ENCODE assay signal across 10 mouse cellular contexts in genomic region chr17:71252101-71252500, GRCm38 (mm10). TPM values are rescaled to one million over a fixed set of nuclear protein-coding genes. Genes with fewer than 3 reads are reported as not detected.
DNase-seq lines count a peak whose midpoint lies in the region; ATAC-seq lines count a peak whose summit lies in the region.
"Had no signal": no experiment of that assay in that cellular context is flagged by ENCODE, and none has a peak within 500 bp of the region (broad histone marks: within the 10 kb centered on the region; RNA-seq: fewer than 3 reads in every experiment).

No protein-coding gene starts in this region.

- no peak overlapping the region for H3K4me3 ChIP-seq in heart, embryonic 12.5 days
- no peak overlapping the region for H3K4me3 ChIP-seq in liver, embryonic 12.5 days
- H3K4me3 ChIP-seq in liver, embryonic 11.5 days (ENCODE audit: low read depth, low read length), result no peak overlapping the region
- no peak overlapping the region for H3K4me3 ChIP-seq in embryonic facial prominence, embryonic 15.5 days (replicated peaks)
- no peak overlapping the region for H3K4me3 ChIP-seq in neural tube, embryonic 15.5 days (replicated peaks)
- no peak overlapping the region for H3K4me3 ChIP-seq in midbrain, embryonic 10.5 days
- H3K4me3 ChIP-seq: myocyte had no signal

- WGBS in heart, embryonic 12.5 days, result 87% methylated on average over 9 of the region's 9 CpGs
- 90% methylated on average over 9 of the region's 9 CpGs for WGBS in liver, embryonic 12.5 days (ENCODE audit: insufficient replicate concordance)
- WGBS in liver, embryonic 11.5 days, result 87% methylated on average over 9 of the region's 9 CpGs
- WGBS in embryonic facial prominence, embryonic 15.5 days, result 49% methylated on average over 9 of the region's 9 CpGs
- 82% methylated on average over 9 of the region's 9 CpGs for WGBS in neural tube, embryonic 15.5 days
- 96% methylated on average over 9 of the region's 9 CpGs for whole genome bisulfite sequencing in midbrain, embryonic 10.5 days

- H3K36me3 ChIP-seq in heart, embryonic 12.5 days, result peaks cover 18% of the 10 kb centered on the region
- H3K36me3 ChIP-seq in liver, embryonic 12.5 days, result peaks cover 93% of the 10 kb centered on the region
- peaks cover 10% of the 10 kb centered on the region for H3K36me3 ChIP-seq in liver, embryonic 11.5 days (ENCODE audit: control insufficient read depth, insufficient read depth, low read length)
- peaks cover 24% of the 10 kb centered on the region for H3K36me3 ChIP-seq in embryonic facial prominence, embryonic 15.5 days
- peaks cover 31% of the 10 kb centered on the region for H3K36me3 ChIP-seq in neural tube, embryonic 15.5 days
- H3K36me3 ChIP-seq in midbrain, embryonic 10.5 days, result peaks cover 78% of the 10 kb centered on the region

- peaks cover 94% of the 10 kb centered on the region for H3K4me1 ChIP-seq in heart, embryonic 12.5 days (replicated peaks)
- H3K4me1 ChIP-seq in liver, embryonic 12.5 days, result peaks cover 68% of the 10 kb centered on the region
- H3K4me1 ChIP-seq in liver, embryonic 11.5 days (replicated peaks; ENCODE audit: control insufficient read depth, insufficient read depth, low read length), result peaks cover 33% of the 10 kb centered on the region
- H3K4me1 ChIP-seq in embryonic facial prominence, embryonic 15.5 days, result peaks cover 28% of the 10 kb centered on the region
- H3K4me1 ChIP-seq in neural tube, embryonic 15.5 days, result peaks cover 9% of the 10 kb centered on the region; the same call in 1 of the 2 replicates
- H3K4me1 ChIP-seq in midbrain, embryonic 10.5 days, result no peaks in the 10 kb centered on the region

- ATAC-seq in heart, embryonic 12.5 days (ENCODE audit: insufficient number of reproducible peaks, low FRiP score), result no peak
- ATAC-seq in liver, embryonic 12.5 days, result no peak
- no peak for ATAC-seq in liver, embryonic 11.5 days (replicated peaks; ENCODE audit: low FRiP score)
- no peak for ATAC-seq in embryonic facial prominence, embryonic 15.5 days (ENCODE audit: insufficient number of reproducible peaks, low FRiP score, low TSS enrichment, low read depth)
- ATAC-seq in neural tube, embryonic 15.5 days (ENCODE audit: low FRiP score), result no peak

- intact Hi-C loops in heart, postnatal 10 days (cut with DNase I), result loop anchor here (5.0 kb wide), 1 partner anchor 35 kb away; no protein-coding TSS in a partner anchor

- no peak overlapping the region for H3K9ac ChIP-seq in heart, embryonic 12.5 days
- H3K9ac ChIP-seq in liver, embryonic 12.5 days, result no peak overlapping the region
- H3K9ac ChIP-seq in liver, embryonic 11.5 days (ENCODE audit: low read depth, low read length), result no peak overlapping the region
- no peak overlapping the region for H3K9ac ChIP-seq in embryonic facial prominence, embryonic 15.5 days
- no peak overlapping the region for H3K9ac ChIP-seq in neural tube, embryonic 15.5 days (replicated peaks)

- peak overlapping the region; percentile 92 for H3K27ac ChIP-seq in heart, embryonic 12.5 days (ENCODE audit: poor library complexity, severe bottlenecking)
- peak overlapping the region; percentile 30 for H3K27ac ChIP-seq in liver, embryonic 12.5 days
- no peak overlapping the region for H3K27ac ChIP-seq in liver, embryonic 11.5 days (ENCODE audit: low read depth, low read length)
- peak overlapping the region; percentile 72 for H3K27ac ChIP-seq in embryonic facial prominence, embryonic 15.5 days (replicated peaks)
- 0 out of 2 replicates have a peak overlapping the region, but pooled peaks have one; percentile 19 for H3K27ac ChIP-seq in neural tube, embryonic 15.5 days (replicated peaks)
- H3K27ac ChIP-seq in midbrain, embryonic 10.5 days (replicated peaks), result no peak overlapping the region

- H3K9me3 ChIP-seq in heart, embryonic 12.5 days (replicated peaks), result no peaks in the 10 kb centered on the region
- no peaks in the 10 kb centered on the region for H3K9me3 ChIP-seq in liver, embryonic 12.5 days (replicated peaks)
- H3K9me3 ChIP-seq in liver, embryonic 11.5 days (ENCODE audit: control insufficient read depth, low read length), result no peaks in the 10 kb centered on the region
- no peaks in the 10 kb centered on the region for H3K9me3 ChIP-seq in embryonic facial prominence, embryonic 15.5 days (replicated peaks)
- no peaks in the 10 kb centered on the region for H3K9me3 ChIP-seq in neural tube, embryonic 15.5 days (replicated peaks)
- H3K9me3 ChIP-seq in midbrain, embryonic 10.5 days (replicated peaks), result no peaks in the 10 kb centered on the region

- DNase-seq in heart, postnatal 10 days, result no peak
- no peak for DNase-seq in liver, embryonic 11.5 days (ENCODE audit: low spot score)
- no peak for DNase-seq in midbrain, embryonic 10.5 days (ENCODE audit: low spot score)
- DNase-seq: adrenal gland, postnatal 14 days had no signal

- H3K27me3 ChIP-seq in heart, embryonic 12.5 days (replicated peaks), result no peaks in the 10 kb centered on the region
- H3K27me3 ChIP-seq in liver, embryonic 12.5 days (replicated peaks), result no peaks in the 10 kb centered on the region
- no peaks in the 10 kb centered on the region for H3K27me3 ChIP-seq in liver, embryonic 11.5 days (replicated peaks; ENCODE audit: control insufficient read depth, insufficient read depth, low read length)
- H3K27me3 ChIP-seq in embryonic facial prominence, embryonic 15.5 days, result no peaks in the 10 kb centered on the region
- no peaks in the 10 kb centered on the region for H3K27me3 ChIP-seq in neural tube, embryonic 15.5 days (replicated peaks)
- no peaks in the 10 kb centered on the region for H3K27me3 ChIP-seq in midbrain, embryonic 10.5 days (ENCODE audit: low read depth, poor library complexity, severe bottlenecking)
- H3K27me3 ChIP-seq: CH12.LX had no signal

- no peak overlapping the region for H3K4me2 ChIP-seq in heart, embryonic 12.5 days
- H3K4me2 ChIP-seq in liver, embryonic 12.5 days, result no peak overlapping the region
- H3K4me2 ChIP-seq in liver, embryonic 11.5 days, result no peak overlapping the region
- H3K4me2 ChIP-seq in embryonic facial prominence, embryonic 15.5 days (replicated peaks), result no peak overlapping the region
- H3K4me2 ChIP-seq in neural tube, embryonic 15.5 days, result no peak overlapping the region

RNA-seq across cellular contexts. Expression of gene Emilin2, which starts 59.7 kb away (rescaled TPM):
- 97.0 and 99.7 TPM in 2 replicates for polyA plus RNA-seq in heart, embryonic 12.5 days (2016; fragmentation: Nextera tagmentation; extraction: Ambion mirVana)
- total RNA-seq in heart, postnatal 10 days (2021), result 100 to 1,000 TPM; 185 to 196 TPM
- 28.9 and 31.1 TPM in 2 replicates for polyA plus RNA-seq in liver, embryonic 12.5 days (2016; fragmentation: Nextera tagmentation; extraction: Ambion mirVana)
- polyA plus RNA-seq in liver, embryonic 11.5 days (2014; fragmentation: Nextera tagmentation; extraction: Ambion mirVana), result 31.3 and 33.4 TPM in 2 replicates
- 26.3 and 31.7 TPM in 2 replicates for polyA plus RNA-seq in embryonic facial prominence, embryonic 15.5 days (2015; fragmentation: Nextera tagmentation; extraction: Ambion mirVana)
- polyA plus RNA-seq in neural tube, embryonic 15.5 days (2015; fragmentation: Nextera tagmentation; extraction: Ambion mirVana), result 2.8 and 4.0 TPM in 2 replicates
- polyA plus RNA-seq in midbrain, embryonic 10.5 days (2016; fragmentation: Nextera tagmentation; extraction: Ambion mirVana), result 19.1 and 22.6 TPM in 2 replicates

Comparison
In these comparisons a context has a peak if more than half of its experiments do, and no peak if none do; other contexts are left out.
1. H3K27ac ChIP-seq: peak in heart, embryonic 12.5 days (single experiment), liver, embryonic 12.5 days (single experiment), embryonic facial prominence, embryonic 15.5 days (single experiment) and neural tube, embryonic 15.5 days (single experiment); none in liver, embryonic 11.5 days (single experiment) and midbrain, embryonic 10.5 days (single experiment).